Mouse (Mus musculus): ENCODE results near the gene Cfb.
A peak's percentile ranks its signal among the peaks of the same experiment; 100 is the strongest.
"Not testable (repeated sequence)": the region's sequence is repeated elsewhere in the genome, so short reads cannot be mapped to it uniquely, and the experiment has no call there.

Gene Cfb

DNA sequence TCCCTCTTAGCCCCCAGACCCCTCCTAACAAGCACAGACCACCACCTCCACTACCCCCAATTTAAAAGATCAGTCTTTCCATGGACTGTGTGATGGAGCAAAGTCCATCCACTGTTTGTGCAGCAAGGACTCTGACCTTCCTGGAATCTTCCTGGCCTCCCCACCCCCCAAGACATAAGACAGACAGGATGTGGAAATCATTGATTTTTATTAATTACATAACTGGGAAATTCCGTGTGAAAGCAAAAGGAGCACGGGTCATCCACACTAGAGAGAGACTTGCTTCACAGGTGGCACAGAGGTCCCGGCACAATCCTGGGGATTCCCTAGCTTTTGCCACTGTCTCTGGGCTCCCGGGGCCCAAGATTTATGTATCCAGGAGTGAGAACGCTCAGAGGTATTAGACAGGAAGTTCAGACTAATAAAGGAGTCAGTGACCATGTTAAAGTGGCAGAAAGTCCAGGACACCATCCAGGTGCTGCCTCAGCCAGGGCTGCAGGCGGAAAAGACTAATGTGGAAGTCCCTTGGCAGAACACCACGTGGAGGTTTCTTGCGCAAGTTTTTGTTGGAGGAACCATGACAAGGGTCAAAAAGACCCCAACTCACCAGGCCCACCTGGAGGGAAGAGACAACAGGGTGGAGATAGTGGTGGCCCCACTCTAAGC lies at the start of gene Cfb:
Gene Cfb, minus strand, starts transcription at position 103 of the 666 bp plus-strand sequence.
- no peak for DNase-seq (ENCODE audit: low spot score)

- peak; percentile 68 for DNase-seq (ENCODE audit: low spot score)
Observed at GRCm38 (mm10) chr17:34911945-34912351, 49.6 kb upstream of the Cfb start.

- DNase-seq (ENCODE audit: low spot score), result no peak
Observed at GRCm38 (mm10) chr17:34910982-34911381, 48.7 kb upstream of the Cfb start.

DNA sequence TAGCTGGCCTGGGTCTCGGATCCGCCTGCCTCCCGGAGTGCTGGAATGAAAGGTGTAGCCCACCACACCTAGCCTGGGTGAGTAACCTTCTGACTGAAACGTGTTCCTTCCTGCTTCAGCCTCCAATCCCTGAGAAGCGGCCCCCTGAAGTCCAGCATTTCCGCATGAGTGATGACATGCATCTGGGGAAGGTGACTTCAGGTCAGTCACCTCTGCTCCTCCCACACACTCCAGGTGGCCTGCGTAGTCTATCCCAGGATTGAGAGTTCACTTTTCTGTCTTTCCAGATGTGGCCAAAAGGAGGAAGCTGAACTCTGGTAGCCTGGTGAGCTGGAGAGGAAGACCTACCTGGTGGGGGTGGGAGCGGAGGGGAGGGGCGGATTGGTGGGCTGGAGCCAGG lies 40.6 kb upstream of the Cfb start:
- no peak for DNase-seq (ENCODE audit: low spot score)

- not testable (repeated sequence) for DNase-seq (ENCODE audit: low spot score)
Observed at GRCm38 (mm10) chr17:34901948-34902347, 39.6 kb upstream of the Cfb start.

GRCm38 (mm10) chr17:34900826-34901225 lies 38.5 kb upstream of the Cfb start:
- DNase-seq (ENCODE audit: low spot score), result not testable (repeated sequence)

GRCm38 (mm10) chr17:34899890-34900243 lies 37.5 kb upstream of the Cfb start:
- no peak for DNase-seq (ENCODE audit: low spot score)

GRCm38 (mm10) chr17:34899053-34899889 lies 37.0 kb upstream of the Cfb start:
- peak; percentile 67 for DNase-seq (ENCODE audit: low spot score)

DNA sequence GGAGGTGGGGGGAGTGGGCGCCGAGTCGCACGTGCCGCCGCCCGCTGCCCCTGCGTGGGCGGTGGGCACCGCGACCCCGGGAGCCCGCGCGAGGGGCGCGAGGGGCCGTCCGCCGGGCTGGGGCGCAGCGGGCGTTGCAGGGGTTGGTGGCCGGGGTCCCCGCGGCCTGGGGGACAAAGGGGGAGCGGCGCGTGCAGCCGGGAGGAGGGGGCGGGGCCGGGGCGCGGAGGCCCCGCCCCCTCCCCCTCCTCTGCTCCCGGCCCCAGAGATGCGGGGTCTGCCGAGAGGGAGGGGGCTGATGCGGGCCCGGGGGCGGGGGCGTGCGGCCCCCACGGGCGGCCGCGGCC lies 36.4 kb upstream of the Cfb start:
- DNase-seq (ENCODE audit: low spot score), result no peak

- peak; percentile 83 for DNase-seq (ENCODE audit: low spot score)
Observed at GRCm38 (mm10) chr17:34898160-34898586, 35.9 kb upstream of the Cfb start, which contains the start of the genes C2 and Ehmt2. Gene C2, minus strand, starts transcription at chr17:34898265. Gene Ehmt2, plus strand, starts transcription at chr17:34898469.

DNA sequence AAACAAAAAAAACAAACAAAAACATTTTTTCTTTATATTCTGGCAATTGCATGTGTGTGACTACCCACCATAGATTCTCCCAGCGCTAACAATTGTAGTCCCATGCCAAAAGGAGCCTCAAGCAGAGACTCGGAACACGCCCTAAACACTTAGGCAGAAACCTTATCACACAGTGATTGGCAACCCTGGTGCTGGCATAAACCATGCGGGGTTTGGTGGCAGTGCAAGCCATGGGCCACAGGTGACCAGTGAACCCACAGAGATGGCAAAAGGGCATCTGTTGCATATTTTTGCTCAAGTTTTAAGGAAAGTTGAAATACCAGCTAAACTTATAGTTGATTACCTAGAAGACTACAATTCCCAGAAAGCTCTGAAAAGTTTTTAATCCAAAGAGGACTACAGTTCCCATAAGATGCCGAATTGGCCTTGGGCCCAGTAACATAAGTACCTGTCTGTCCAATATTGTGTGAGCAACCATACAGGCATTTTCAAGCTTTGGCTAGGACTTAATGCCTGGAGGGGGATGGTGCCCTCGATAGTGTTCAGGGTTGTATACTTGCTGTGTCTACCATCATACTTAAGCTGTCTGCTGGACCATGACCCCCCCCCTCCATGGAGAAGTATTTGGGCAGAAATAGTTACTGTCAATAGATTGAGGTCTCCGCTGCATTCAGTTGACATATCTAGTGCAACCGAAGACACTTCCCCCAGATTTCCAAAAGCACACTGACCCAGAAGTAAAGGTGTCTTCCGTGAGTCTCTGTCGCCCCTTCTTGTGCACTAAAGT lies 35.2 kb upstream of the Cfb start:
- DNase-seq (ENCODE audit: low spot score), result no peak

- peak; percentile 46 for DNase-seq (ENCODE audit: low spot score)
Observed at GRCm38 (mm10) chr17:34896366-34896765, 34.0 kb upstream of the Cfb start.

GRCm38 (mm10) chr17:34895724-34896123 lies 33.4 kb upstream of the Cfb start:
- DNase-seq (ENCODE audit: low spot score), result no peak

DNA sequence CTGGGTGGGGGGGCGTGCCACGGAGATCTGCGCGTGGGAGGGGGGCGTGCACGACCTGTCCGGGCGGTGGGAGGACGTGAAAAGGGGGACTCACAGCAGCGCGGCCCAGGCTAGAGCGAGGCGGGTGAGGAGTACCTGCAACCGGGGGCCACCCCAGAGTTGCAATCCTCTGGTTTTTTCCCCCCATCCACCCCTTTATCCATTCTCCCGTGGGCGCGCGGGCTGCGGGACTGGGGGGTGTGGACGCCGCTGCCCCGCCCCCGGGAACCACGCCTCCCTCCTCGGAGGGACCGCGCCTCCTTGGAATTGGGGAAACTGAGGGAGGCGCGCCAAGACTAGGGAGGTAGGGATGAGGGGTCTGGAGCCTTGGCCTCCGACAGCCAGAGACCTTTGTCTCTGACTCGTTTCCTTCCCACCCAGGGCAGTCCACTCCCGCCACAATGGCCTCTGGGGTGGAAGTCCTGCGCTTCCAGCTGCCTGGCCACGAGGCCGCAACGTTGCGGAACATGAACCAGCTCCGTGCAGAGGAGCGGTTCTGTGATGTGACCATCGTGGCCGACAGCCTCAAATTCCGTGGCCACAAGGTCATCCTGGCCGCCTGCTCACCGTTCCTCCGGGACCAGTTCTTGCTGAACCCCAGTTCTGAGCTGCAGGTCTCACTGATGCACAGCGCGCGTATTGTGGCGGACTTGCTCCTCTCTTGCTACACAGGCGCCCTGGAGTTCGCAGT lies 32.6 kb upstream of the Cfb start:
- DNase-seq (ENCODE audit: low spot score), result peak; percentile 72

DNA sequence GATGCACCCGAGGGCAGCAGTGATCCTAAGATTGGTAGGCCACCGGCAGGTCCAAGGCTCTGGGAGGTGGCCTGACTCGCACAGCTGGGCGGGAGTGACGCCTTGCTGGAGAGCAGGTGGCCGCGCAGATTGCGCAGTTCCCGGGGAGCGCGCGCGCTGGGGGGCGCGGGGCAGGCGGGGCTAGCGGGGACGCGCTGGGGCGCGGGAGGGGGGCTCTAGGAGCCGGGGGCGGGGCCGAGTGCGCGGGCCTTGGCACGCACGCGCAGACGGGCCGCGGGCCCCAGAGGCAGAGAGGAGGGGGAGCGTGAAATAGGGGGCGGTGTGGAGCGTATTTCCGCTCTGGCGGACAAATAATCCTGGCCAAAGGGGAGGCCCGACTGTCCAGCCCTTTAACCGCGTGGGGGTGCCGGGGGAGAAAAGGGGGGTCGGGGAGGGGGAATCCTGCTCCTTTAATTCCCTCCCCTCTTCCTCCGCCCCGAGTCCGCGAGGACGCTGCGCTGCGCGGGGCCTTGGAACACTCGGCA lies 31.8 kb upstream of the Cfb start:
- peak; percentile 94 for DNase-seq (ENCODE audit: low spot score)

DNA sequence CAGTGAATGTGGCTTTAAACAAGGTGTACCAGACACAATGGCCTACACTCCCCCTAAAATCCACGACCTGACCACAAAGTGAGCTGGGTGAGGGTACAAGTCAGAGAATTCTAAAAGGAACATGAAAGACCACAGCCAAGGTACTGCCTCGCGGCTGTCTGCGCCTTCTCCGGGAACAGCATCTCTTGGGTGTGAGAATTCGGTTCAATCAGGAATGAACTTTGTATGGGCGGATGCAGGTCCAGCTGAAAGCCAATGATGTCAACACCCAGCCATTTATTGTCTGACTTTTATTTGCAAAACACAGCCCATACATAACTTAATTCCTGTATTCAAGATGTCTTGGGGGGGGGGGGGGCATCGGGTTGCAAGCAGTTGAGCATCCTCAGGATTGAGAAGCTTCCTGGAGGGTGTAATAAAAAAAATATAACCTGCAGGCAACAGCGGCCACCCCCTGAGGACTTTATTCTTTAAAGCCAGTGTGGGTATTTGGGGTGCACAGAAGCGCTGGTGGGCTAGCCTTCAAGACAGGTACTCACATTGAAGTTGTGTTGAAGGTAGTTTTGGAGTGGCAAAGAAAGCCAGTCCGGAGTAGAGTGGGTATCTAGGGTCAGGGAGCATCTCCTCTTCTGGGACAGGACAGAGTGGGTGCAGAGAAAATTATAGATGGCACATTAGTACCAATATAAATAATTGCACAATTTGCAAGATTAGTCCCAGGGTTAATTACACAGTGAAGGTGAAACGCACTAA lies 30.9 kb upstream of the Cfb start:
- DNase-seq (ENCODE audit: low spot score), result no peak

DNA sequence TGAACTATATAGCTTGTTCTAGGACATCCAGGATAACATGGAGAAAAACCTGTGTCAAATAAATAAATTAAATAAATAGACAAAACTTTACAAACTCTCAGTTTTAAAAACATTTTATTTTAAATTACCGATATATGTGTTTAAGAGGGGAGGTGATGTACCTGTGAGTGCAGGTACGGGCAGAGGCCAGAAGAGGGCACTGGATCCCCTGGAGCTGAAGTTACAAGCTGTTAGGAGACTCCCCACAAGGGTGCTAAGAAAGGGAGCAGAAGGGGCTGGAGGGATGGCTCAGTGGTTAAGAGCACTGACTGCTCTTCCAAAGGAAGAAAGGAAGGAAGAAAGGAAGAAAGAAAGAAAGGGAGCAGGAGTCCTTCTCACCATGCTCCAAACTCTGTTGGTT lies 29.1 kb upstream of the Cfb start:
- DNase-seq (ENCODE audit: low spot score), result no peak

- no peak for DNase-seq (ENCODE audit: low spot score)
Observed at GRCm38 (mm10) chr17:34890074-34890743, 27.9 kb upstream of the Cfb start.

GRCm38 (mm10) chr17:34887942-34888341 lies 25.6 kb upstream of the Cfb start:
- no peak for DNase-seq (ENCODE audit: low spot score)

DNA sequence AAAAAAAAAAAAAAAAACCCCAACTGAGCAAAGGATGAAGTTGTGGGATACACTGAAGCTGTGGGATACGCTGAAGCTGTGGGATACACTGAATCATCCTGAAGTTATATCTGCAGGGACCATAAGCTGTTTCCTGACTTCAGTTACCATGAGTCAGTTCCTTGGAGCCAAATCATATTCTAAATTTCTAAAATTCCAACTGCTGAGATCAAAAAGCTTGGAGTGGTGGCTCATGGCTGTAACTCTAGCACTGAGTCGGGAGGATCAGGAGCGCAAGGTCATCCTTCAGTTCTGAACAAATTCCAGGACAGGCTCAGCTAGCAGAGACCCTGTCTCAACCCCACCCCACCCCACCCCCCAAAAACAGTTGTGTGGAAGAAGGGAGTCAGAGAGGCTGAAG lies 23.3 kb upstream of the Cfb start:
- no peak for DNase-seq (ENCODE audit: low spot score)
